Mouse (Mus musculus) megakaryocyte, embryonic 14.5 days (primary cell): ENCODE data around the gene Tmem120a. TPM values are rescaled to one million over a fixed set of nuclear protein-coding genes. Genes with fewer than 3 reads are reported as not detected.

Source experiments
- H3K27me3 ChIP-seq: replicated peaks from 2 replicates; pipeline ENCODE3; 2012; ENCODE audit warnings: inconsistent platforms
- H3K36me3 ChIP-seq: replicated peaks from 2 replicates; pipeline ENCODE3; 2012; ENCODE audit warnings: low read length, inconsistent platforms, mixed read lengths
- H3K4me1 ChIP-seq: 2 replicates; pipeline ENCODE4 v1.6.1; 2012; ENCODE audit warnings: inconsistent platforms
- H3K4me3 ChIP-seq: replicated peaks from 2 replicates; pipeline ENCODE3; 2012; ENCODE audit warnings: moderate library complexity, mild to moderate bottlenecking, inconsistent platforms
- H3K9me3 ChIP-seq: 2 replicates; pipeline ENCODE4 v1.6.1; 2012; ENCODE audit warnings: inconsistent platforms
- FLI1 ChIP-seq: IDR thresholded peaks from 2 replicates; pipeline ENCODE4 v1.6.1; 2012; ENCODE audit warnings: low read length, inconsistent platforms, mixed read lengths
- GATA1 ChIP-seq: IDR thresholded peaks from 3 replicates; pipeline ENCODE4 v1.6.1; 2012; ENCODE audit warnings: mixed read lengths, low read length, inconsistent platforms, borderline replicate concordance
- polyA plus RNA-seq: library from polyadenylated mRNA; stranded (reverse); fragments of >175 nt; gene quantifications from 2 replicates; pipeline ENCODE4 v1.2.3, GENCODE M21; 2012; ENCODE audit warnings: low replicate concordance; ENCODE audit not compliant: insufficient read depth

Gene Tmem120a
- polyA plus RNA-seq: 13.5 and 55.6 TPM in 2 replicates

GRCm38 (mm10) chr5:135743741-135744609, at the start of gene Tmem120a:
Gene Tmem120a, minus strand, starts transcription at chr5:135744448.
- TF ChIP-seq FLI1 (no peak), GATA1 (no peak)
- H3K9me3 ChIP-seq: peaks cover 31% of the 10 kb centered on the region
- peaks cover 30% of the 10 kb centered on the region for H3K27me3 ChIP-seq
- H3K4me1 ChIP-seq: peaks cover 45% of the 10 kb centered on the region
- peak within 1 kb of the TSS; percentile 94 for H3K4me3 ChIP-seq
- peaks cover 20% of the 10 kb centered on the region for H3K36me3 ChIP-seq

GRCm38 (mm10) chr5:135782901-135783300, 38.7 kb upstream of the Tmem120a start:
- no peaks in the 10 kb centered on the region for H3K27me3 ChIP-seq
- TF ChIP-seq FLI1 (no peak), GATA1 (no peak)
- H3K9me3 ChIP-seq: no peaks in the 10 kb centered on the region
- H3K36me3 ChIP-seq: peaks cover 78% of the 10 kb centered on the region
- peaks cover 43% of the 10 kb centered on the region for H3K4me1 ChIP-seq
- no peak overlapping the region for H3K4me3 ChIP-seq

- no peaks in the 10 kb centered on the region for H3K9me3 ChIP-seq
- H3K4me3 ChIP-seq: peak overlapping the region; percentile 99
- peaks cover 5% of the 10 kb centered on the region for H3K27me3 ChIP-seq
- peaks cover 62% of the 10 kb centered on the region for H3K4me1 ChIP-seq
- peaks cover 53% of the 10 kb centered on the region for H3K36me3 ChIP-seq
- TF ChIP-seq GATA1 (no peak), FLI1 (no peak)
Observed at GRCm38 (mm10) chr5:135780331-135780730, 36.1 kb upstream of the Tmem120a start.

- TF ChIP-seq FLI1 (no peak), GATA1 (no peak)
- H3K9me3 ChIP-seq: no peaks in the 10 kb centered on the region
- H3K4me1 ChIP-seq: peaks cover 71% of the 10 kb centered on the region
- peaks cover 37% of the 10 kb centered on the region for H3K36me3 ChIP-seq
- peaks cover 8% of the 10 kb centered on the region for H3K27me3 ChIP-seq
- H3K4me3 ChIP-seq: peak within 1 kb of the TSS; percentile 99
Observed at GRCm38 (mm10) chr5:135778471-135779445, 34.5 kb upstream of the Tmem120a start, which contains the start of gene Mdh2. Gene Mdh2, plus strand, starts transcription at chr5:135778480.

- H3K9me3 ChIP-seq: no peaks in the 10 kb centered on the region
- peaks cover 29% of the 10 kb centered on the region for H3K36me3 ChIP-seq
- TF ChIP-seq GATA1: no peak
- no peak for TF ChIP-seq FLI1
- H3K27me3 ChIP-seq: peaks cover 8% of the 10 kb centered on the region
- H3K4me3 ChIP-seq: peak within 1 kb of the TSS; percentile 99
- peaks cover 69% of the 10 kb centered on the region for H3K4me1 ChIP-seq
Observed at GRCm38 (mm10) chr5:135777796-135778470, 33.7 kb upstream of the Tmem120a start, which contains the start of gene Styxl1. Gene Styxl1, minus strand, starts transcription at chr5:135778385.

GRCm38 (mm10) chr5:135776546-135776945, 32.3 kb upstream of the Tmem120a start:
- H3K36me3 ChIP-seq: peaks cover 15% of the 10 kb centered on the region
- no peaks in the 10 kb centered on the region for H3K9me3 ChIP-seq
- H3K4me1 ChIP-seq: peaks cover 66% of the 10 kb centered on the region
- peaks cover 10% of the 10 kb centered on the region for H3K27me3 ChIP-seq
- TF ChIP-seq GATA1: no peak
- TF ChIP-seq FLI1: no peak
- no peak overlapping the region for H3K4me3 ChIP-seq

- H3K27me3 ChIP-seq: peaks cover 16% of the 10 kb centered on the region
- H3K36me3 ChIP-seq: no peaks in the 10 kb centered on the region
- peaks cover 36% of the 10 kb centered on the region for H3K4me1 ChIP-seq
- no peaks in the 10 kb centered on the region for H3K9me3 ChIP-seq
- H3K4me3 ChIP-seq: no peak overlapping the region
- no peak for TF ChIP-seq GATA1
- no peak for TF ChIP-seq FLI1
Observed at GRCm38 (mm10) chr5:135772519-135772918, 28.3 kb upstream of the Tmem120a start.

- Histone ChIP-seq H3K36me3 (no peaks in the 10 kb centered on the region), H3K9me3 (peaks cover 6% of the 10 kb centered on the region), H3K4me3 (no peak overlapping the region), H3K27me3 (peaks cover 45% of the 10 kb centered on the region), H3K4me1 (peaks cover 11% of the 10 kb centered on the region)
- TF ChIP-seq GATA1 (no peak), FLI1 (no peak)
Observed at GRCm38 (mm10) chr5:135764971-135765370, 20.7 kb upstream of the Tmem120a start.

GRCm38 (mm10) chr5:135763526-135763925, 19.3 kb upstream of the Tmem120a start:
- no peak for TF ChIP-seq GATA1
- TF ChIP-seq FLI1: no peak
- H3K4me1 ChIP-seq: peaks cover 11% of the 10 kb centered on the region
- H3K27me3 ChIP-seq: peaks cover 48% of the 10 kb centered on the region
- peaks cover 9% of the 10 kb centered on the region for H3K9me3 ChIP-seq
- no peak overlapping the region for H3K4me3 ChIP-seq
- H3K36me3 ChIP-seq: no peaks in the 10 kb centered on the region
